Mouse (Mus musculus): ENCODE data around the gene Ppcdc. TPM values are rescaled to one million over a fixed set of nuclear protein-coding genes. Genes with fewer than 3 reads are reported as not detected.

Gene Ppcdc
- polyA plus RNA-seq (2017; shearing (Covaris generic)), result 181 TPM

DNA sequence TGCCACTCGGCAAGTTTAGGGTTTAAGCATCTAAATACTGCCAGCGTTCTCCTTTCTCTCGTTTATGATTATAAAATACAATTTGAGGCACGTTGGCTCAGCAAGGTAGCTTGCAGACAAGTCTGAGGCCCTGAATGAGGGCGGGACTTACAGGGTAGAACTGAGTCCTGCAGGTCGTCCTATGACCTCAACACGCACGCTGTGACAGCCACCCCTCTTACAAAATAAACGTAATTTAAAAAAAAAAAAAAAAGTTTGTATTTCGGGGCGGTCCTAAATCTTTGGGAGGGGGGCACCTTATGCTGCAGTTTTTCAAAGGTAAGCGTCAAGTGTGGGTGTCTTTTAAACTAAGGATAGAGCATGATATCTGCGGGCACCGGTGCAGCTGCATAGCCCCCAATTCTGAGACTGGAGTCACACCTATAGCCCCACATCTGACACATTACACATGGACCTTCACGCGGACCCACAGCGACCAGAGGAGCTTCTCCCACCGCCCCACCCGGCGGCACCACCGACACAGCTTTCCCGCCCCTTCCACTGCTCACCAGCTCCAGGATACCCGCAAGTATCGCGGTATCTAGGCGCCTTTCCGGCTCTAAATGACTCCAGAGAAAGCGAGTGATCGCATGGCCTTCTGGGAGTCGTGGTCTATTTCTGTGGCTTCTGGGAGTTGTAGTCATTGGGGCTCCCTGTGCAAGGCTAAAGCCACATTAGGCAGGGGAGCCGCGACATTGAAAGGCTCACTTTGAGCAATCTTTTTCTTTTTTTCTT is at the start of gene Ppcdc:
Gene Ppcdc, minus strand, starts transcription at position 603 of the 774 bp plus-strand sequence.

DNA sequence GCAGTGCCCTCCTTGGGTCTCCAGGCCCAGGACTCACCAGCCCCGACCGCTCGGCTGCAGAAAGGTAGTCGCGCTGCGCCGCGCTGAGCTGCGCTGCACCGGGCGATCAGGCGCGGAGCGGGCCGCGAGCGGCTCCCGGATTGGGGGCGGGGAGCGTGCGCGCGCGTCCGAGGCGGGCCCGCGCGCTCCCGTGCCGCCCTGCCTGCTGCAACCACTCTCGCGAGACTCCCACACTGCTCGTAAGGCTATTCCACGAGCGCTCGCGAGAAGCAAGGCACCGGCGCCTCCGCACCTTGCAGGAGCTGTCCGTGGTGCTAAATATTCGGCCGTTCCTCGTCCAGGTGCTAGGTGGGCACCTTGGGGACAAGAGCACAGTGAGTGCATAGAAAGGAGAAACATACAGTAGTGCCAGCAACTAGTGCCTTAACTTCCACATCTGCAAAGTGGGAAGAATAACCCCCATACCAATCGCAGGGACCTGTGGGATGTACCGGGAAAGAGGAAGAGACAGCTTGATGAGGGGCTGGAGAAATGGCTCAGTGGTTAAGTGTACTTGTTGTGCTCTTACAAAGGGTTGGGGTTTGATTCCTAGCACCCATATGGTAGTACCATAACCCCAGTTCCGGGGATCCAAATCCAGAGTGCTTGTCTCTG is 28.1 kb upstream of the Ppcdc start, which contains the start of gene Scamp5:
Gene Scamp5, minus strand, starts transcription at position 165 of the 654 bp plus-strand sequence.

Other genes starting within 250 kb of the Ppcdc start
- not detected for gene Trcg1, start 203.6 kb downstream of the Ppcdc start, polyA plus RNA-seq (2017; shearing (Covaris generic))
- 30.1 TPM for gene 1700017B05Rik, start 177.5 kb downstream of the Ppcdc start, polyA plus RNA-seq (2017; shearing (Covaris generic))
- 0.14 TPM for gene Scamp5, start 27.9 kb upstream of the Ppcdc start, polyA plus RNA-seq (2017; shearing (Covaris generic))
- not detected for gene Rpp25, start 63.9 kb upstream of the Ppcdc start, polyA plus RNA-seq (2017; shearing (Covaris generic))
- 131 TPM for gene Cox5a, start 81.2 kb upstream of the Ppcdc start, polyA plus RNA-seq (2017; shearing (Covaris generic))
- gene Fam219b, start 97.4 kb upstream of the Ppcdc start, polyA plus RNA-seq (2017; shearing (Covaris generic)), result 9.3 TPM
- gene Mpi, start 112.6 kb upstream of the Ppcdc start, polyA plus RNA-seq (2017; shearing (Covaris generic)), result 19.3 TPM
- 121 TPM for gene Scamp2, start 120.8 kb upstream of the Ppcdc start, polyA plus RNA-seq (2017; shearing (Covaris generic))
- gene Ulk3, start 149.3 kb upstream of the Ppcdc start, polyA plus RNA-seq (2017; shearing (Covaris generic)), result 77.9 TPM
- not detected for gene Cplx3, start 166.2 kb upstream of the Ppcdc start, polyA plus RNA-seq (2017; shearing (Covaris generic))
- not detected for gene Lman1l, start 180.7 kb upstream of the Ppcdc start, polyA plus RNA-seq (2017; shearing (Covaris generic))
- 196 TPM for gene Csk, start 213.5 kb upstream of the Ppcdc start, polyA plus RNA-seq (2017; shearing (Covaris generic))
- not detected for gene Cyp1a2, start 243.6 kb upstream of the Ppcdc start, polyA plus RNA-seq (2017; shearing (Covaris generic))
- 1.1 TPM for gene Cyp1a1, start 247.8 kb upstream of the Ppcdc start, polyA plus RNA-seq (2017; shearing (Covaris generic))

All from CD4-positive, CD25-positive, alpha-beta regulatory T cell, adult 9 weeks (primary cell).